Mouse (Mus musculus) liver, adult 2 months (tissue): ENCODE measurements around the gene Gm28308. TPM values are rescaled to one million over a fixed set of nuclear protein-coding genes. Genes with fewer than 3 reads are reported as not detected.

Source experiments
- DNase-seq: peaks from one replicate; pipeline ENCODE4 v3.0.0-alpha.2; 2011; ENCODE audit warnings: low read depth, low spot score; ENCODE audit errors: extremely low read depth
- H3K27ac ChIP-seq: fragments of 200-500 bp; replicated peaks from 2 replicates; pipeline ENCODE4 v1.5.1; 2012; ENCODE audit warnings: low read depth, mild to moderate bottlenecking, control low read depth, inconsistent platforms, low read length; ENCODE audit not compliant: insufficient read depth
- H3K27me3 ChIP-seq: fragments of 200-500 bp; 2 replicates; pipeline ENCODE4 v1.6.1; 2012; ENCODE audit warnings: mild to moderate bottlenecking, moderate library complexity, low read length, inconsistent platforms; ENCODE audit not compliant: control insufficient read depth, insufficient read depth
- H3K36me3 ChIP-seq: fragments of 200-500 bp; 2 replicates; pipeline ENCODE4 v1.6.1; 2012; ENCODE audit warnings: low read length, inconsistent platforms; ENCODE audit not compliant: control insufficient read depth, insufficient read depth
- H3K4me1 ChIP-seq: fragments of 200-500 bp; 2 replicates; pipeline ENCODE4 v1.6.1; 2011; ENCODE audit warnings: low read length; ENCODE audit not compliant: control insufficient read depth, insufficient read depth
- H3K4me3 ChIP-seq: fragments of 200-500 bp; 2 replicates; pipeline ENCODE4 v1.5.1; 2011; ENCODE audit warnings: low read depth, mild to moderate bottlenecking, control low read depth, low read length, moderate library complexity; ENCODE audit not compliant: insufficient read depth
- H3K79me2 ChIP-seq: fragments of 200-500 bp; 2 replicates; pipeline ENCODE4 v1.6.1; 2012; ENCODE audit warnings: inconsistent platforms, mild to moderate bottlenecking, low read length, moderate library complexity; ENCODE audit not compliant: control insufficient read depth, insufficient read depth
- H3K9ac ChIP-seq: fragments of 200-500 bp; 2 replicates; pipeline ENCODE4 v1.6.1; 2012; ENCODE audit warnings: low read depth, mild to moderate bottlenecking, control low read depth, inconsistent platforms, low read length
- CTCF ChIP-seq: fragments of 200-500 bp; IDR thresholded peaks from 2 replicates; pipeline ENCODE4 v1.5.1; 2011; ENCODE audit warnings: low read depth, low read length, control low read depth
- POLR2A ChIP-seq: fragments of 200-500 bp; IDR thresholded peaks from 2 replicates; pipeline ENCODE4 v1.6.1; 2011; ENCODE audit warnings: low read length, control low read depth; ENCODE audit not compliant: insufficient read depth; ENCODE audit errors: extremely low read depth
- WGBS: fragments of 180-500 bp; shearing (Covaris S2); methylation state at CpG from one replicate; pipeline ENCODE4 v1.1.7; 2018; 5-methylcytosine and 5-hydroxymethylcytosine counted together
- polyA plus RNA-seq: library from polyadenylated mRNA; depleted of rRNA; stranded (reverse); fragments of >200 nt; gene quantifications from 2 replicates; pipeline ENCODE4 v1.2.3, GENCODE M21; 2012
- total RNA-seq: library from RNA; depleted of rRNA; stranded (reverse); fragments of >200 nt; gene quantifications from 2 replicates; pipeline ENCODE4 v1.2.3, GENCODE M21; 2014

Gene Gm28308
- total and polyA plus RNA-seq, 2 experiments: not detected

- Histone ChIP-seq H3K79me2 (no peaks in the 10 kb centered on the region), H3K4me1 (peaks cover 2% of the 10 kb centered on the region; the same call in 1 of the 2 replicates), H3K27ac (no peak overlapping the region), H3K27me3 (peaks cover 21% of the 10 kb centered on the region), H3K36me3 (no peaks in the 10 kb centered on the region), H3K4me3 (no peak overlapping the region), H3K9ac (no peak overlapping the region)
- 40% methylated on average over 1 of the region's 1 CpGs for WGBS
- TF ChIP-seq POLR2A: no peak
- no peak for TF ChIP-seq CTCF
- DNase-seq: no peak
These were observed 26.6 kb downstream of the Gm28308 start for GRCm38 (mm10) chr6:52186500-52186899.

- Histone ChIP-seq H3K27me3 (peaks cover 19% of the 10 kb centered on the region), H3K27ac (no peak overlapping the region)
- TF ChIP-seq CTCF (no peak), POLR2A (no peak)
These were observed 27.3 kb downstream of the Gm28308 start for GRCm38 (mm10) chr6:52185834-52186233.

GRCm38 (mm10) chr6:52185222-52185621 lies 27.9 kb downstream of the Gm28308 start:
- no peak for TF ChIP-seq POLR2A
- no peak for TF ChIP-seq CTCF
- Histone ChIP-seq H3K4me3 (no peak overlapping the region), H3K9ac (no peak overlapping the region), H3K36me3 (no peaks in the 10 kb centered on the region), H3K27ac (no peak overlapping the region), H3K27me3 (peaks cover 15% of the 10 kb centered on the region), H3K4me1 (peaks cover 2% of the 10 kb centered on the region; the same call in 1 of the 2 replicates), H3K79me2 (no peaks in the 10 kb centered on the region)
- 11% methylated on average over 19 of the region's 19 CpGs for WGBS
- no peak for DNase-seq

More at GRCm38 (mm10) chr6:52185834-52186233, 27.3 kb downstream of the Gm28308 start:
- 40% methylated on average over 3 of the region's 3 CpGs for WGBS
- Histone ChIP-seq H3K4me3 (no peak overlapping the region), H3K79me2 (no peaks in the 10 kb centered on the region), H3K4me1 (peaks cover 2% of the 10 kb centered on the region; the same call in 1 of the 2 replicates), H3K36me3 (no peaks in the 10 kb centered on the region), H3K9ac (no peak overlapping the region)
- DNase-seq: no peak

GRCm38 (mm10) chr6:52184668-52185067 lies 28.5 kb downstream of the Gm28308 start:
- no peak for DNase-seq
- no peak for TF ChIP-seq POLR2A
- no peak for TF ChIP-seq CTCF
- H3K4me1 ChIP-seq: no peaks in the 10 kb centered on the region
- H3K27ac ChIP-seq: no peak overlapping the region
- no peak overlapping the region for H3K4me3 ChIP-seq
- H3K36me3 ChIP-seq: no peaks in the 10 kb centered on the region
- 43% methylated on average over 6 of the region's 6 CpGs for WGBS
- no peaks in the 10 kb centered on the region for H3K79me2 ChIP-seq
- H3K27me3 ChIP-seq: peaks cover 15% of the 10 kb centered on the region
- H3K9ac ChIP-seq: no peak overlapping the region

GRCm38 (mm10) chr6:52183311-52184080 lies 29.6 kb downstream of the Gm28308 start:
- Histone ChIP-seq H3K27ac (no peak overlapping the region), H3K27me3 (peaks cover 18% of the 10 kb centered on the region), H3K4me3 (no peak overlapping the region), H3K4me1 (no peaks in the 10 kb centered on the region), H3K79me2 (no peaks in the 10 kb centered on the region), H3K9ac (no peak overlapping the region), H3K36me3 (no peaks in the 10 kb centered on the region)
- 25% methylated on average over 10 of the region's 10 CpGs for WGBS
- no peak for TF ChIP-seq CTCF
- DNase-seq: peak; percentile 40

GRCm38 (mm10) chr6:52182793-52183192 lies 30.3 kb downstream of the Gm28308 start:
- H3K36me3 ChIP-seq: no peaks in the 10 kb centered on the region
- H3K4me3 ChIP-seq: no peak overlapping the region
- H3K9ac ChIP-seq: no peak overlapping the region
- H3K27ac ChIP-seq: no peak overlapping the region
- DNase-seq: no peak
- no peaks in the 10 kb centered on the region for H3K4me1 ChIP-seq
- H3K27me3 ChIP-seq: peaks cover 20% of the 10 kb centered on the region
- 83% methylated on average over 1 of the region's 1 CpGs for WGBS
- TF ChIP-seq CTCF (no peak), POLR2A (no peak)
- no peaks in the 10 kb centered on the region for H3K79me2 ChIP-seq
